Mouse (Mus musculus) heart, embryonic 16.5 days (tissue): ENCODE measurements around the gene Acadm. TPM values are rescaled to one million over a fixed set of nuclear protein-coding genes. Genes with fewer than 3 reads are reported as not detected.

ENCODE experiments used
- ATAC-seq: fragments of 200-750 bp; cut with Nextera tagmentation; replicated peaks from 2 replicates; pipeline ENCODE4 v1.8.0; 2017; ENCODE audit warnings: moderate number of reproducible peaks; ENCODE audit not compliant: insufficient read depth, low FRiP score; ENCODE audit errors: extremely low read depth
- H3K27ac ChIP-seq: fragments of 300-500 bp; sonication (generic); 2 replicates; pipeline ENCODE4 v1.5.1; 2014; ENCODE audit warnings: mild to moderate bottlenecking, low read length, control low read depth, moderate library complexity
- H3K27me3 ChIP-seq: fragments of 300-500 bp; sonication (generic); 2 replicates; pipeline ENCODE4 v1.6.1; 2014; ENCODE audit warnings: low read length, mixed read lengths; ENCODE audit not compliant: control insufficient read depth, insufficient read depth
- H3K36me3 ChIP-seq: fragments of 300-500 bp; sonication (generic); 2 replicates; pipeline ENCODE4 v1.6.1; 2014; ENCODE audit not compliant: control insufficient read depth, insufficient read depth
- H3K4me1 ChIP-seq: fragments of 300-500 bp; sonication (generic); 2 replicates; pipeline ENCODE4 v1.6.1; 2014; ENCODE audit warnings: low read length, mixed read lengths; ENCODE audit not compliant: control insufficient read depth, insufficient read depth
- H3K4me2 ChIP-seq: fragments of 300-500 bp; sonication (generic); 2 replicates; pipeline ENCODE4 v1.6.1; 2014; ENCODE audit warnings: low read depth, mild to moderate bottlenecking, control low read depth, low read length
- H3K4me3 ChIP-seq: fragments of 300-500 bp; sonication (generic); 2 replicates; pipeline ENCODE4 v1.5.1; 2014; ENCODE audit warnings: mild to moderate bottlenecking, control low read depth, low read length
- H3K9ac ChIP-seq: fragments of 300-500 bp; sonication (generic); 2 replicates; pipeline ENCODE4 v1.6.1; 2014; ENCODE audit warnings: low read length, control low read depth
- H3K9me3 ChIP-seq: fragments of 300-500 bp; sonication (generic); replicated peaks from 2 replicates; pipeline ENCODE4 v1.6.1; 2016; ENCODE audit warnings: low read length; ENCODE audit not compliant: control insufficient read depth
- WGBS: fragments of 180-500 bp; shearing (Covaris S2); extraction: QIAGEN DNeasy Blood & Tissue Kit; methylation state at CpG from one replicate; pipeline ENCODE4 v1.1.7; 2014; 5-methylcytosine and 5-hydroxymethylcytosine counted together
- polyA plus RNA-seq: library from polyadenylated mRNA; unstranded; fragments of >200 nt; fragmentation: Nextera tagmentation; extraction: Ambion mirVana; gene quantifications from 2 replicates; pipeline ENCODE4 v1.2.1, GENCODE M21; 2015

Acadm gene
- polyA plus RNA-seq, 1 experiment from 2014 or later: 384 TPM

- Histone ChIP-seq H3K4me2 (no peak overlapping the region), H3K9ac (no peak overlapping the region), H3K9me3 (no peaks in the 10 kb centered on the region), H3K27me3 (no peaks in the 10 kb centered on the region), H3K4me1 (no peaks in the 10 kb centered on the region), H3K27ac (no peak overlapping the region), H3K4me3 (no peak overlapping the region), H3K36me3 (no peaks in the 10 kb centered on the region)
- 80% methylated on average over 7 of the region's 8 CpGs for WGBS
- ATAC-seq: no peak
Measured at GRCm38 (mm10) chr3:153889188-153889781, 55.1 kb downstream of the Acadm start.

DNA sequence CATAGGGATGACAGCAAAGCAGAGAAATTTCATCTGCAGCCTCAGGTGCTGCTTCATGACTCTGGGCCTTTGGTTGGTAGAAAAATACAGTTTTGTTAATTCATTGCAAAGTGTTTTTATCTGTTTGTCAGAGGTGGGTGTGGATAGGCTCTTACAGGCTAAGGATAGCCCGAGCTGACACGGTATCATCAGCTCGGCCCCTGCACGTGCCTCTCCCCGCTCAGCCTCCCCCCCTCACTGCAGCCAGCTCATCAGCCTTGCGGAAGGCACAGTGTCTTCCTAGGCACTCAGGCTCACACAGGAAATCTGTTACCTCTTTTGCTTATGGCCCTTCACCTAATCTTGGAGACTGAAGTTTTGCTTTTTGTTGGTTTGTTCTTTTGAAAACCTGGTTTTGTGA, 56.3 kb downstream of the Acadm start:
- H3K4me1 ChIP-seq: no peaks in the 10 kb centered on the region

DNA sequence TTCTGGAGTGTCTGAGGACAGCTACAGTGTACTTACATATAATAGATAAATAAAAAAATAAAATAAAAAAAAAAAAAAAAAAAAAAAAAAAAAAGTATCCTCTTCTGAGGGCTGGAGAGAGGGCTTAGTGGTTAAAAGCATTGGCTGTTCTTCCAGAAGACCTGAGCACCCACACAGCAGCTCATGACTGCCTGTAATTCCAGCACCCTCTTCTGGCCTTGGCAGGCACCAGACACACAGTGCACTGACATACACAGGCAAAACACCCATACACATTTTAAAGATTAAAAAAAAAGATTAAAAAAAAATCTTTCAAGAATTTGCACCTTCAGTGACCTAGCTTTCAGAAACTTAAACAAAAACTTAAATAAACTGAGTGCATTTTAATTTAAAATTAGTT, 58.1 kb downstream of the Acadm start:
- no peak for ATAC-seq
- Histone ChIP-seq H3K27me3 (no peaks in the 10 kb centered on the region), H3K9me3 (no peaks in the 10 kb centered on the region), H3K4me2 (no peak overlapping the region), H3K27ac (no peak overlapping the region), H3K9ac (no peak overlapping the region), H3K4me3 (no peak overlapping the region), H3K4me1 (no peaks in the 10 kb centered on the region), H3K36me3 (no peaks in the 10 kb centered on the region)

More for the DNA sequence above, 56.3 kb downstream of the Acadm start:
- ATAC-seq: no peak
- Histone ChIP-seq H3K27ac (no peak overlapping the region), H3K4me2 (no peak overlapping the region), H3K9ac (no peak overlapping the region), H3K36me3 (no peaks in the 10 kb centered on the region), H3K27me3 (no peaks in the 10 kb centered on the region), H3K4me3 (no peak overlapping the region), H3K9me3 (no peaks in the 10 kb centered on the region)
- WGBS: 46% methylated on average over 6 of the region's 6 CpGs

Other genes with a start within 250 kb of the Acadm start
- 20.1 and 20.8 TPM in 2 replicates for gene St6galnac3, start 219.5 kb downstream of the Acadm start, polyA plus RNA-seq
- gene Asb17, start 100.4 kb downstream of the Acadm start, polyA plus RNA-seq: 0.14 and 0.15 TPM in 2 replicates
- 0.12 TPM in 2 replicates for gene Msh4, start 38.5 kb downstream of the Acadm start, polyA plus RNA-seq
- gene Rabggtb, start 31.6 kb downstream of the Acadm start, polyA plus RNA-seq: 56.9 and 64.3 TPM in 2 replicates
- 0.40 and 0.56 TPM in 2 replicates for gene Slc44a5, start 28.8 kb upstream of the Acadm start, polyA plus RNA-seq